Mouse (Mus musculus) limb, embryonic 14.5 days (tissue): ENCODE results near the gene Jsrp1. TPM values are rescaled to one million over a fixed set of nuclear protein-coding genes. Genes with fewer than 3 reads are reported as not detected.
"Not testable (repeated sequence)": the region's sequence is repeated elsewhere in the genome, so short reads cannot be mapped to it uniquely, and the experiment has no call there.

Experiments
- ATAC-seq: fragments of 200-750 bp; cut with Nextera tagmentation; 2 replicates; pipeline ENCODE4 v1.8.0; 2017; ENCODE audit warnings: low read depth, moderate number of reproducible peaks, moderate TSS enrichment; ENCODE audit not compliant: low FRiP score
- DNase-seq: peaks from one replicate; pipeline ENCODE4 v3.0.0-alpha.2; 2015; ENCODE audit warnings: low spot score
- H3K27ac ChIP-seq: fragments of 300-500 bp; sonication (generic); replicated peaks from 2 replicates; pipeline ENCODE4 v1.5.1; 2014; ENCODE audit warnings: low read depth, mild to moderate bottlenecking, low read length, moderate library complexity, mixed read lengths
- H3K27me3 ChIP-seq: fragments of 300-500 bp; sonication (generic); 2 replicates; pipeline ENCODE4 v1.6.1; 2014; ENCODE audit warnings: low read length, mixed read lengths; ENCODE audit not compliant: control insufficient read depth, insufficient read depth
- H3K36me3 ChIP-seq: fragments of 300-500 bp; sonication (generic); 2 replicates; pipeline ENCODE4 v1.6.1; 2014; ENCODE audit warnings: mild to moderate bottlenecking, low read length, moderate library complexity, mixed read lengths; ENCODE audit not compliant: control insufficient read depth, insufficient read depth
- H3K4me1 ChIP-seq: fragments of 300-500 bp; sonication (generic); 2 replicates; pipeline ENCODE4 v1.6.1; 2014; ENCODE audit warnings: antibody characterized with exemption, low read length, mixed read lengths; ENCODE audit not compliant: control insufficient read depth, insufficient read depth
- H3K4me2 ChIP-seq: fragments of 300-500 bp; sonication (generic); replicated peaks from 2 replicates; pipeline ENCODE4 v1.6.1; 2014; ENCODE audit warnings: low read depth, mild to moderate bottlenecking, low read length, moderate library complexity; ENCODE audit not compliant: severe bottlenecking
- H3K4me3 ChIP-seq: fragments of 300-500 bp; sonication (generic); replicated peaks from 2 replicates; pipeline ENCODE4 v1.5.1; 2014; ENCODE audit warnings: low read length
- H3K9ac ChIP-seq: fragments of 300-500 bp; sonication (generic); 2 replicates; pipeline ENCODE4 v1.6.1; 2014; ENCODE audit warnings: mild to moderate bottlenecking, low read depth, low read length, moderate library complexity; ENCODE audit not compliant: severe bottlenecking
- H3K9me3 ChIP-seq: fragments of 300-500 bp; sonication (generic); 2 replicates; pipeline ENCODE4 v1.6.1; 2016; ENCODE audit warnings: low read length; ENCODE audit not compliant: control insufficient read depth
- POLR2A ChIP-seq: fragments of 200-500 bp; IDR thresholded peaks from 2 replicates; pipeline ENCODE4 v1.8.0; 2012; ENCODE audit warnings: inconsistent platforms, mild to moderate bottlenecking, moderate library complexity, borderline replicate concordance; ENCODE audit not compliant: insufficient read depth, insufficient read length; ENCODE audit errors: extremely low read depth
- WGBS: fragments of 180-500 bp; shearing (Covaris S2); extraction: QIAGEN DNeasy Blood & Tissue Kit; methylation state at CpG from one replicate; pipeline ENCODE4 v1.1.7; 2014; 5-methylcytosine and 5-hydroxymethylcytosine counted together
- polyA plus RNA-seq, 2 experiments: library from polyadenylated mRNA; depleted of rRNA in 1 of 2; stranded (reverse) in 1 of 2; unstranded in 1 of 2; fragments of >200 nt; fragmentation: Nextera tagmentation in 1 of 2; extraction: Ambion mirVana in 1 of 2; gene quantifications; 2 replicates each; pipeline versions ENCODE4 v1.2.1 to v1.2.3; 2012 to 2014

Gene Jsrp1
- polyA plus RNA-seq, 2 experiments = 6.1 to 12.1 TPM

GRCm38 (mm10) chr10:80817164-80817563 lies 3.9 kb upstream of the Jsrp1 start:
- H3K9me3 ChIP-seq = no peaks in the 10 kb centered on the region
- no peaks in the 10 kb centered on the region for H3K4me1 ChIP-seq
- no peak overlapping the region for H3K4me3 ChIP-seq
- DNase-seq = no peak
- no peak overlapping the region for H3K9ac ChIP-seq
- H3K27ac ChIP-seq = no peak overlapping the region
- no peak for ATAC-seq
- no peak for TF ChIP-seq POLR2A
- H3K36me3 ChIP-seq = no peaks in the 10 kb centered on the region
- 66% methylated on average over 2 of the region's 2 CpGs for WGBS
- H3K4me2 ChIP-seq = no peak overlapping the region
- no peaks in the 10 kb centered on the region for H3K27me3 ChIP-seq

DNA sequence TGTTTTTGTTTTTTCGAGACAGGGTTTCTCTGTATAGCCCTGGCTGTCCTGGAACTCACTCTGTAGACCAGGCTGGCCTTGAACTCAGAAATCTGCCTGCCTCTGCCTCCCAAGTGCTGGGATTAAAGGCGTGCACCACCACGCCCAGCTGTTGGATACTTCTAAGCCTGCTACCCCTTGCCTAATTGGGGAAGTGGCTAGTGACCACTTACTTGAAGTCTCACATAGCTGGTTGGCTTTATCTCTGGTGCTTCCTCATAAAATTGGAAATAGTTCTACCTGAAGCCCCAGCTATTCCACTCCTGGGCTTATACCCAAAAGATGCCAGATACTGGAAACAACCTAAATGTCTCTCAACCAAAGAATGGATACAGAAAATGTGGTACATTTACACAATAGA lies 3.0 kb upstream of the Jsrp1 start:
- DNase-seq, H3K4me3 ChIP-seq, H3K9me3 ChIP-seq, ATAC-seq, H3K27me3 ChIP-seq, H3K27ac ChIP-seq, H3K4me1 ChIP-seq, H3K36me3 ChIP-seq, H3K9ac ChIP-seq, H3K4me2 ChIP-seq: not testable (repeated sequence)
- WGBS = 79% methylated on average over 3 of the region's 3 CpGs

DNA sequence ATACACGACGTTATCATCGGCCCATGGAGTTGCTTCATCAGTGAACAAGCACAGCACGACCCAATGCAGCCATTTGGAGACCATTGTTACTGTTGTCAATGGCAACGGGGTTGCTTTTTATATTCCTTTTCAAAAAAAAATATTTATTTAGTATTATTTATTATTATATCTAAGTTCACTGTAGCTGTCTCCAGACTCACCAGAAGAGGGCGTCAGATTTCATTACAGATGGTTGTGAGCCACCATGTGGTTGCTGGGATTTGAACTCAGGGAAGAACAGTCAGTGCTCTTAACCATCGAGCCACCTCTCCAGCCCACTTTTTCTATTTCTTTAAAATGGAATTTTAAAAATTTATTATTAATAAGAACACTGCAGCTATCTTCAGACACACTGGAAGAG lies 1.5 kb upstream of the Jsrp1 start:
- H3K9ac ChIP-seq = no peak overlapping the region
- H3K4me2 ChIP-seq = no peak overlapping the region
- no peaks in the 10 kb centered on the region for H3K36me3 ChIP-seq
- TF ChIP-seq POLR2A = no peak
- H3K4me1 ChIP-seq = peaks cover 6% of the 10 kb centered on the region
- H3K4me3 ChIP-seq = no peak overlapping the region
- H3K27ac ChIP-seq = no peak overlapping the region
- ATAC-seq (no peak), DNase-seq (no peak)
- H3K9me3 ChIP-seq = no peaks in the 10 kb centered on the region
- H3K27me3 ChIP-seq = peaks cover 9% of the 10 kb centered on the region; the same call in 1 of the 2 replicates
- WGBS = 71% methylated on average over 7 of the region's 7 CpGs

DNA sequence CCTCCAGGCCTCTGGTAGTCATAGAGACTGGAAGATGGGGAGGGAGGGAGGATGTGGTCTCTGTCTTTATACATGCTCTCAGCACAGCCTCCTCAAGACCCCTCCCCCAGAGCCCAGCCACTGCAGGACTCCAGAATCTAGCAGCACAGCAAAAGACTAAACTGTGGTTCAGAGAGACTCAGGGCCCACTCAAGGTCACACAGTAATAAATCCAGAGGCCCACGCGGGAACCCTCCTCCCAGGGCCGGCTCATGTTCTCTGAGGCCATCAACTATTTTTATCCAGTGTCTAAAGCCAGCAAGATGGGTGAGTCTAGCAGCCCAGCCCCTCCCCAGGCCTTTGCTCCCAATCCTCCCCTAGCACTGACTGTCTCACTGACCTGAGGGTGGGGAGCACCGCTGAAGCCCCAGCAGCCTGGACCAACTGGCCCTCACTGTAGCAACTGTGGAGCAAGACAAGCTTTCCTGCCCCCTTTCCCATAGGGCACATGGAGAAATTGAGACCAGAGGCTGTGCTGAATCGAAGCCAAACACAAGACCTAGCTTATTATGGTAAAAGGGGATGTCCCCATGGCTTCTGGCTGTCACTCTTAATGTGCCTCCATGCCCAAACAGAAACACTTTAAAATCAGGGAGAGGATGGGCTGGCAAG lies 782 bp downstream of the Jsrp1 start:
- 42% methylated on average over 5 of the region's 5 CpGs for WGBS
- Histone ChIP-seq H3K4me2 (no peak overlapping the region), H3K36me3 (no peaks in the 10 kb centered on the region), H3K27ac (no peak overlapping the region), H3K9me3 (no peaks in the 10 kb centered on the region), H3K4me1 (peaks cover 22% of the 10 kb centered on the region), H3K4me3 (no peak overlapping the region), H3K27me3 (peaks cover 29% of the 10 kb centered on the region), H3K9ac (no peak overlapping the region)
- no peak for TF ChIP-seq POLR2A
- no peak for ATAC-seq
- DNase-seq = no peak

- no peak overlapping the region; the same call in 1 of the 2 replicates for H3K4me3 ChIP-seq
These were observed 3.2 kb downstream of the Jsrp1 start for GRCm38 (mm10) chr10:80810084-80810483.

More at GRCm38 (mm10) chr10:80810084-80810483, 3.2 kb downstream of the Jsrp1 start:
- no peak overlapping the region for H3K9ac ChIP-seq
- WGBS = 3% methylated on average over 20 of the region's 20 CpGs
- no peak for TF ChIP-seq POLR2A
- peaks cover 2% of the 10 kb centered on the region for H3K36me3 ChIP-seq
- no peaks in the 10 kb centered on the region for H3K9me3 ChIP-seq
- DNase-seq = no peak
- H3K4me2 ChIP-seq = peak overlapping the region; percentile 16
- H3K27me3 ChIP-seq = peaks cover 29% of the 10 kb centered on the region
- ATAC-seq = no peak
- H3K4me1 ChIP-seq = peaks cover 34% of the 10 kb centered on the region
- no peak overlapping the region for H3K27ac ChIP-seq
